Mouse (Mus musculus): ENCODE results near the gene Gcg. TPM values are rescaled to one million over a fixed set of nuclear protein-coding genes. Genes with fewer than 3 reads are reported as not detected.

The Gcg gene
- polyA plus RNA-seq, 1 experiment, result not detected

DNA sequence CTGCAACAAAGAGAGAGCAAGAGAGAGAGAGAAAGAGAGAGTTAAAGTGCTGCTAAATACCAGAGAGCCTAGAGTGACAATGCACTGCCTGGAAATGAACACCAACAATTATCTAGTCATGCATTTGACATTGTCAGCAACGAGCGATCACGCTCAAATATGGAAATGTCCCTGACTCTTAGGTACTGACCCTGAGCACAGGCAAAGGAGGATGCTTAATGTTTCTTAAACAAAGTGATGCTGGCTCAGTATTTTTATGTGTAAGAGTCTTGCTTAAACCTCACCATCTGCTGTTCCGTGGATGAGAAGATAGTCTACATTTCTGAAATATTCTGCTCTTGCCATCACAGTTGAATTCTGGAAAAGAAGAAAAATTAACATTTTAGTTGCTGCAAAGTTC lies 19.1 kb upstream of the Gcg start:
- Histone ChIP-seq H3K9me3 (no peaks in the 10 kb centered on the region), H3K4me3 (replicated peaks) (no peak overlapping the region), H3K4me1 (no peaks in the 10 kb centered on the region), H3K36me3 (replicated peaks; ENCODE audit: low read length) (no peaks in the 10 kb centered on the region), H3K27me3 (replicated peaks) (no peaks in the 10 kb centered on the region)
- no peak for TF ChIP-seq FLI1 (IDR thresholded peaks at IDR 0.05; ENCODE audit: low read length)
- no peak for TF ChIP-seq GATA1 (IDR thresholded peaks at IDR 0.05; ENCODE audit: borderline replicate concordance, low read length)

DNA sequence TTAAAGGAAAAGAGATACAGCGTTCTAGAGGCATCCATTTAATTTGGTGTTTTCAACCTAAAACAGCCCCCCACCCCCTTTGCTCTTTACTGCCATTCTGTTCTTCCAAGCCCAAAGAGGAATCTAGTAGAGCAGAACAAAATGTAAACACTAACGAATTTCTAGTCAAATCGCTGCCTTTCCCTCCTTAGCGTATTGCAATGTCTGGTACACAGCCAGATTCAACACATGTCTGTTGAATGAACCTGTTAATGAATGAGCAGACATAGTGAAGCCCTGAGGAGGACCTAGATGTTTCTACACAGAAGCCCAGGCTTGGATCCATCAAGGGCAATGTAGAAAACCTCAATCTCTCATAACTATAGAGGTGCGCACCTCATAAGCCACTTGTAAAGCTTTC lies 15.4 kb upstream of the Gcg start:
- H3K9me3 ChIP-seq, result no peaks in the 10 kb centered on the region
- TF ChIP-seq GATA1 (IDR thresholded peaks at IDR 0.05; ENCODE audit: borderline replicate concordance, low read length), result no peak
- no peak for TF ChIP-seq FLI1 (IDR thresholded peaks at IDR 0.05; ENCODE audit: low read length)
- H3K4me1 ChIP-seq, result no peaks in the 10 kb centered on the region
- no peaks in the 10 kb centered on the region for H3K36me3 ChIP-seq (replicated peaks; ENCODE audit: low read length)
- H3K4me3 ChIP-seq (replicated peaks), result no peak overlapping the region
- H3K27me3 ChIP-seq (replicated peaks), result no peaks in the 10 kb centered on the region

DNA sequence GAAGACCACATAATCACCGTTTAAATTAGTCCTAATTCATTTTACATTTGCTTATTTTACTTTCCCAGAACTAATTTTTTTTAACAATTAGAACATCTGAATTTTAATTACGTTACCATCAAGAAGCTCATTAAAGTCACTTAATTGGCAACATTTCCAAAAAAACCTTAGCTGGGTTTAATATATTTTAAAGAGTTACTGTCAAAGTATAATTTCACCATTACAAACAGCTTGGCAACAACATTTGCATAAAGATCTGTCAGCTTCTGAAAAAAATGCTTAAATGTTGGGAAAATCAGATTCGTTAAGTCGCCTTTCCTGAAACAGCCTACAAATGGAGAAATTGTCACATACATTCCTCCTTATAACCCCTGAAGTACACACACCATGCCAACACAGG lies 14.6 kb upstream of the Gcg start:
- TF ChIP-seq FLI1 (IDR thresholded peaks at IDR 0.05; ENCODE audit: low read length), result no peak
- no peak for TF ChIP-seq GATA1 (IDR thresholded peaks at IDR 0.05; ENCODE audit: borderline replicate concordance, low read length)
- H3K4me3 ChIP-seq (replicated peaks), result no peak overlapping the region
- H3K4me1 ChIP-seq, result no peaks in the 10 kb centered on the region
- H3K9me3 ChIP-seq, result no peaks in the 10 kb centered on the region
- no peaks in the 10 kb centered on the region for H3K27me3 ChIP-seq (replicated peaks)
- no peaks in the 10 kb centered on the region for H3K36me3 ChIP-seq (replicated peaks; ENCODE audit: low read length)

DNA sequence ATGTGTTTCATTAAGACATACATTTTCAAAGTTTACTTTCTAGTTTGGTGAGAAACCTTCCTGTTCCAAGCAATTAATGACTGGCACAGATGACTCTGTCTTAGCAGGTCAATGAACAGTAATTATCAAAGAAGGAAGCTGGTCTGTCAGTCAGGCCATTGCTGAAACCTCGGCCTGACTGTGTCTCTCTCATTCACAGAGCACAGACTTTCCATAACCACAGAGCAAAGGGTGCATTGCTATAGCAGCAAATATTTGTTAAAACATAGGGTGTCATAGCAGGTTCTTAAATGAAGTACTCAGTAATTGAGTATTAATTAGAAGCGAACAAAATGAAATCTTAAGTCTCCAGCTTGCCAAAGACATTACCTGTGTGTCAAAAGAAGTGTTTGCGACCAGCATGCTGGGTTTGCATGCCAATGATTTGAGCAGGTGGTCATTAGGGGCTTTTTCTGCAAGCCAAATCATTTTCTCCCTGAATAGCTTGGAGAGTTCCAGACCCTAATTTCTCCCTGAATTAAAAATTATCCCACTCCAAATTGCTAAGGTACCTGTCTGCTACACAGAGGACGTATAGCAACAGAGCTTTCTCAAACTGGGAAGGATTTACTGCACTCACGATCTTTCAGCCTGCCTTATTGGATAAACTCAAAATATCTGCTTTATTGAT lies 14.0 kb upstream of the Gcg start:
- Histone ChIP-seq H3K9me3 (no peaks in the 10 kb centered on the region), H3K4me1 (no peaks in the 10 kb centered on the region), H3K27me3 (replicated peaks) (no peaks in the 10 kb centered on the region), H3K4me3 (replicated peaks) (no peak overlapping the region), H3K36me3 (replicated peaks; ENCODE audit: low read length) (no peaks in the 10 kb centered on the region)
- no peak for TF ChIP-seq GATA1 (IDR thresholded peaks at IDR 0.05; ENCODE audit: borderline replicate concordance, low read length)
- no peak for TF ChIP-seq FLI1 (IDR thresholded peaks at IDR 0.05; ENCODE audit: low read length)

DNA sequence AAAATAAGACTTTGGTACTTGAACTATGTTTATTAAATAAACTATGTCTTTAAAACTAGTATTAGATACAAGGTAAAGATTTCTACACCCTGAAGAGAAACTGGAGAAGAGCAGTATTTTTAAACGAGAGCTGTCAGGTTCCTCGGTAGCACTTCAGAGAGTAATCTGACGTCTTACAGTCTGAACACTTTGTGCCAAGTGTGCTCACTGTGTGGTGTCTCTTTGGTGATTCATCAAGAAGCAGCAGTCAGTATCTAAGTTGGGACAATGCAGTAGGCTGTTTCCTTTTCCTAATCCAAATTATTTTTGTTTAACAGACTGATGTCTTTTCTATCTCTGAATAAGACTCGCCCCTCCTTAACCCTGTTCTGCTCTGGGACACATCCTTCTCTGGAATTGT lies 12.0 kb upstream of the Gcg start:
- Histone ChIP-seq H3K4me1 (no peaks in the 10 kb centered on the region), H3K27me3 (replicated peaks) (no peaks in the 10 kb centered on the region), H3K36me3 (replicated peaks; ENCODE audit: low read length) (no peaks in the 10 kb centered on the region), H3K9me3 (no peaks in the 10 kb centered on the region), H3K4me3 (replicated peaks) (no peak overlapping the region)
- TF ChIP-seq FLI1 (IDR thresholded peaks at IDR 0.05; ENCODE audit: low read length) (no peak), GATA1 (IDR thresholded peaks at IDR 0.05; ENCODE audit: borderline replicate concordance, low read length) (no peak)

DNA sequence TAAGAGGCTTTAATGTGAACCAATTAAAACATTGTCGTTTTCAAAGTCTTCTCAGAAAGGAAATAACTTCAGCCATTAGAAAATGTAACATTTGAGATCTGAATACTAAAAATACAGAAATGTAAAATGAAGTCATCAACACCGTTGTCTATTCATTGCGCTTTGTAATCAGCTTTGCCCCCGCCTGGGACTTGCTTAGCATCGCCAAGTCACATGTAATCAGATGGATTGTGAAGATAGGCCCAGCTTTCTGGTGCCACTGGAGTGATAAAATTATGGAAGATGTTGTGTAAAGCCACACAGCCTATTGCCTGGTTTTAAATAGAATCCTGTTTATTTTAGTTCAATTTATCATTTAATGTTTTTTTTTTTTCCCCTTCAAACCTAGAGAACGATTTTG lies 6.4 kb upstream of the Gcg start:
- no peak overlapping the region for H3K4me3 ChIP-seq (replicated peaks)
- TF ChIP-seq GATA1 (IDR thresholded peaks at IDR 0.05; ENCODE audit: borderline replicate concordance, low read length), result no peak
- TF ChIP-seq FLI1 (IDR thresholded peaks at IDR 0.05; ENCODE audit: low read length), result no peak
- no peaks in the 10 kb centered on the region for H3K36me3 ChIP-seq (replicated peaks; ENCODE audit: low read length)
- no peaks in the 10 kb centered on the region for H3K4me1 ChIP-seq
- H3K9me3 ChIP-seq, result no peaks in the 10 kb centered on the region
- no peaks in the 10 kb centered on the region for H3K27me3 ChIP-seq (replicated peaks)

DNA sequence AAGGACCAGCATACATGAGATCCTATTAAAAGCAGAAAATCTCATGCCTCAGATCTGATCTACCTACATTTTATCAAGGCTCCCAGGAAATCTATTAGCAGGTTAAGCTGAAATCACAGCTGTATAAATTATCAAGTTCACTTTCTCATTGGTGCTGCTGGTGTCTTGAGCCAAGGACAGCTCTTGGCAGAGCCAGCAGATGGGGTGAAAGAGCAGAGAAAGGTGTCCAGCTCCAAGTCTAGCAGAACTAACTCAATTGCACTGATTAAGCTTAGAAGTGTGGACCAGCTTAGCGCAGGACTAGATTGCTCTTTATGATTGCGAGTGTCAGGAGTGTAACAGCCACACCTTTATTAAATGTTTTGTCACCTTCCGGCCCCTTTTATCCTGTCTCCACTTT lies 1.5 kb upstream of the Gcg start:
- Histone ChIP-seq H3K36me3 (replicated peaks; ENCODE audit: low read length) (no peaks in the 10 kb centered on the region), H3K4me3 (replicated peaks) (no peak overlapping the region), H3K4me1 (no peaks in the 10 kb centered on the region), H3K27me3 (replicated peaks) (no peaks in the 10 kb centered on the region), H3K9me3 (no peaks in the 10 kb centered on the region)
- TF ChIP-seq FLI1 (IDR thresholded peaks at IDR 0.05; ENCODE audit: low read length) (no peak), GATA1 (IDR thresholded peaks at IDR 0.05; ENCODE audit: borderline replicate concordance, low read length) (no peak)

DNA sequence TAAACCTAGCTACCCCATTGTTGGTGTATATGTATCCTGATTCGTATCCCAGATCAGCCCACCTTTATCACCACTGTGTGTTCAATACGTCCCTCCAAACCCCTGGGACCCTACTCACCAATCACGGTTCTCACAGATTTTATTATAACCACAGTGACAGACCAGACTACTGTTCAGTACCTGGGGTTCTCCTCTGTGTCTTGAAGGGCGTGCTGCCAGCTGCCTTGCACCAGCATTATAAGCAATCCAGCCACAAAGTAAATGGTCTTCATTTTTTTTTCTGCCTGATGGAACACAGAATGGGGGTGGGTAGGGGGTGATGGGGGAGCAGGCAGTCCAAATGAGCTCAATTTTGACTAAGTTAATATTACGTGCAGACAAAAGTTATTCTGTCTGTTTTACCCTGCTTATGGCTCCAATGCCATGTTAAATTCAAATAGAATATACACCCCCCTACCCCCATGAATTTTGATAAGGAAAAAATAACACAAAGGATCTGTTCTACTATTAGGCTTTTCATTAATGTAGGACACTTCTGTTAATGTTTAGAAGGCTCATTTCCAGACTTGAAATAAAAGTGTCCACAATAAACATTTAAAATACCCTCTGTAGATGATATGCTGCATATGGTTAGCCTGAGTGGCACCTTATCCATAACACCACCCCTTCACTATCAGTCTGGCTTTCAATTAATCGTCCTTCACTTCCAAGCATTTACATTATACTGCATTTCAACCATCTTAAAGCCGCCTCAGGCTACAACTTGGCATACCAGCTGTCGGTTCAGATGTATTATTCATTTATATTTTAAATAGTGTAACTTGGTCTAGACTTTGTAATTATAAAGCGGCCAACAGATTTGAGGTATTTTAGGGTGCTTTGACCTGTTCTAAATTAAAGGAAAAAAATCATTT lies 2.9 kb downstream of the Gcg start:
- no peak for TF ChIP-seq GATA1 (IDR thresholded peaks at IDR 0.05; ENCODE audit: borderline replicate concordance, low read length)
- TF ChIP-seq FLI1 (IDR thresholded peaks at IDR 0.05; ENCODE audit: low read length), result no peak
- Histone ChIP-seq H3K9me3 (no peaks in the 10 kb centered on the region), H3K4me3 (replicated peaks) (no peak overlapping the region), H3K27me3 (replicated peaks) (no peaks in the 10 kb centered on the region), H3K4me1 (no peaks in the 10 kb centered on the region), H3K36me3 (replicated peaks; ENCODE audit: low read length) (no peaks in the 10 kb centered on the region)

DNA sequence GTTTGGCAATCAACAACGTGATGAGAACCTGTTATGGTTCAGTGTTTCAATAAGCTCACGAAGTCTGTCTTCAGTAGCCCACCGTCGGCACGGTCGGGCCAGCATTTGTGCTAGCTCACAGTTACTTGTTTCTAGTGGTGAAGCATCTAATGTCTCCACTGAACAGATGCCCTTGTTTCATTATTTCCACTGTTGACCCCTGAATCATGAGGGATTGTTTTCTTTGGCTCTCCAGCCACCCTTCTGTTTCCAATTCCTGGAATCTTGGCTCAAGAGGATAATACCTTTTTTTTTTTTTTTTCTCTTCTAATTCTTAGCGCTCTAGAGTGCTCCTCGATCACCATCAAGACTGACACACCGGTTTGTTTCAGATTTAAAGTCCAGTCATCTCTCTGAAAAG lies 13.9 kb downstream of the Gcg start:
- TF ChIP-seq GATA1 (IDR thresholded peaks at IDR 0.05; ENCODE audit: borderline replicate concordance, low read length) (no peak), FLI1 (IDR thresholded peaks at IDR 0.05; ENCODE audit: low read length) (no peak)
- Histone ChIP-seq H3K27me3 (replicated peaks) (peaks cover 2% of the 10 kb centered on the region), H3K9me3 (no peaks in the 10 kb centered on the region), H3K36me3 (replicated peaks; ENCODE audit: low read length) (no peaks in the 10 kb centered on the region), H3K4me1 (no peaks in the 10 kb centered on the region), H3K4me3 (replicated peaks) (no peak overlapping the region)

DNA sequence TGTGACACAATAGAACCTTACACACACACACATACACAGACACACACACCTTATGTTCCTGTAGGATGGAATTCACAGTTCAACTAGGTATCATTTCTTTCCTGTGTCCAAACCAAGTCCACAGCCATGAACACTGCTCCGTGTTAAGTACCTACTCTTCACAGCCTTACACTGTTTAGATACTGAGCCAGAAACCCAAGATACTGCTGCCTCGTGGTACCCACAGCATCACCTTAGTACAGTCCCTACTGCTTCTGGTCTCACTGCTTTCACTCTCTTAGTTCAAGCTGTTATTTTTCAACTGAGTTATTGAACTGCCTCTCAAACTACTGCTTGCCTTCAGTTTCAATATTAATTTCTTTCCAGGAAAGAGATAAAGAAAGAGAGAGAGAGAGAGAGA lies 20.2 kb downstream of the Gcg start:
- 0 out of 2 replicates have a peak, but pooled peaks cover 3% of the 10 kb centered on the region for H3K9me3 ChIP-seq
- peaks cover 7% of the 10 kb centered on the region for H3K27me3 ChIP-seq (replicated peaks)
- peaks cover 15% of the 10 kb centered on the region for H3K4me1 ChIP-seq
- H3K4me3 ChIP-seq (replicated peaks), result no peak overlapping the region
- no peak for TF ChIP-seq FLI1 (IDR thresholded peaks at IDR 0.05; ENCODE audit: low read length)
- no peak for TF ChIP-seq GATA1 (IDR thresholded peaks at IDR 0.05; ENCODE audit: borderline replicate concordance, low read length)
- H3K36me3 ChIP-seq (replicated peaks; ENCODE audit: low read length), result no peaks in the 10 kb centered on the region
